Mouse (Mus musculus) G1E (cell line): ENCODE results near the gene Ntrk1. TPM values are rescaled to one million over a fixed set of nuclear protein-coding genes. Genes with fewer than 3 reads are reported as not detected.

Experiments used
- ATAC-seq: 2 replicates; pipeline ENCODE4 v1.8.0; 2016; ENCODE audit warnings: mild to moderate bottlenecking; ENCODE audit not compliant: insufficient number of reproducible peaks, poor library complexity, low FRiP score, severe bottlenecking; ENCODE audit errors: extremely low read depth
- DNase-seq: peaks from one replicate; pipeline ENCODE4 v3.0.0; 2012; ENCODE audit warnings: low spot score
- H3K27me3 ChIP-seq: 2 replicates; pipeline ENCODE4 v1.6.1; 2012; ENCODE audit warnings: mild to moderate bottlenecking, low read length, inconsistent platforms; ENCODE audit not compliant: insufficient read depth
- H3K36me3 ChIP-seq: replicated peaks from 2 replicates; pipeline ENCODE3; 2012; ENCODE audit warnings: mild to moderate bottlenecking, inconsistent platforms
- H3K4me1 ChIP-seq: 2 replicates; pipeline ENCODE4 v1.6.1; 2012; ENCODE audit warnings: low read depth, low read length, inconsistent platforms, mixed read lengths; ENCODE audit not compliant: insufficient read depth
- H3K4me3 ChIP-seq: 2 replicates; pipeline ENCODE4 v1.5.1; 2012; ENCODE audit warnings: low read depth, mild to moderate bottlenecking, inconsistent platforms, low read length, moderate library complexity, mixed read lengths
- H3K9me3 ChIP-seq: replicated peaks from 2 replicates; pipeline ENCODE4 v1.6.1; 2012; ENCODE audit warnings: inconsistent platforms
- CTCF ChIP-seq: IDR thresholded peaks from 2 replicates; pipeline ENCODE4 v1.5.1; 2012; ENCODE audit warnings: low read depth, low read length, inconsistent platforms, mixed read lengths
- GATA1 ChIP-seq: IDR thresholded peaks from 2 replicates; pipeline ENCODE4 v1.6.1; 2012; ENCODE audit warnings: borderline replicate concordance, low read length, inconsistent platforms, mixed read lengths
- GATA2 ChIP-seq: IDR thresholded peaks from 2 replicates; pipeline ENCODE4 v1.6.1; 2012; ENCODE audit warnings: low read depth, low read length, inconsistent platforms, borderline replicate concordance
- POLR2AphosphoS5 ChIP-seq: IDR thresholded peaks from 2 replicates; pipeline ENCODE4 v1.6.1; 2012; ENCODE audit warnings: low read depth, low read length, inconsistent platforms; ENCODE audit not compliant: insufficient replicate concordance
- TAL1 ChIP-seq: conservative IDR thresholded peaks from 2 replicates; pipeline ENCODE4 v1.6.1; 2012; ENCODE audit warnings: low read depth, low read length, inconsistent platforms, mixed read lengths
- polyA plus RNA-seq: library from polyadenylated mRNA; stranded (reverse); fragments of >175 nt; gene quantifications from 2 replicates; pipeline ENCODE4 v1.2.3, GENCODE M21; 2012
- total RNA-seq, 2 experiments: library from RNA; stranded (forward) in 1 of 2; stranded (reverse) in 1 of 2; fragments of 200-1000 nt in 1 of 2; fragments of >200 nt in 1 of 2; fragmentation: Nextera tagmentation in 1 of 2; gene quantifications; 2 replicates each; pipeline ENCODE4 v1.2.3; 2014 to 2017

Ntrk1 gene
- total and polyA plus RNA-seq, 3 experiments: not detected

GRCm38 (mm10) chr3:87745036-87745659 lies 49.8 kb downstream of the Ntrk1 start:
- H3K4me1 ChIP-seq: no peaks in the 10 kb centered on the region
- H3K36me3 ChIP-seq: no peaks in the 10 kb centered on the region
- DNase-seq: no peak
- no peaks in the 10 kb centered on the region for H3K9me3 ChIP-seq
- H3K27me3 ChIP-seq: peaks cover 35% of the 10 kb centered on the region
- no peak for ATAC-seq
- no peak for TF ChIP-seq CTCF
- H3K4me3 ChIP-seq: no peak overlapping the region

- DNase-seq: no peak
- TF ChIP-seq POLR2AphosphoS5 (no peak), GATA2 (no peak), GATA1 (no peak), TAL1 (no peak), CTCF (no peak)
- Histone ChIP-seq H3K9me3 (no peaks in the 10 kb centered on the region), H3K27me3 (peaks cover 31% of the 10 kb centered on the region), H3K4me1 (no peaks in the 10 kb centered on the region), H3K4me3 (no peak overlapping the region), H3K36me3 (no peaks in the 10 kb centered on the region)
- ATAC-seq: no peak
Measured at GRCm38 (mm10) chr3:87743927-87744326, 51.0 kb downstream of the Ntrk1 start.

GRCm38 (mm10) chr3:87742735-87743134 lies 52.2 kb downstream of the Ntrk1 start:
- peaks cover 25% of the 10 kb centered on the region for H3K27me3 ChIP-seq
- peaks cover 5% of the 10 kb centered on the region for H3K36me3 ChIP-seq
- DNase-seq (no peak), ATAC-seq (no peak)
- H3K9me3 ChIP-seq: no peaks in the 10 kb centered on the region
- no peaks in the 10 kb centered on the region for H3K4me1 ChIP-seq
- H3K4me3 ChIP-seq: no peak overlapping the region
- TF ChIP-seq CTCF: no peak
- TF ChIP-seq TAL1: no peak
- TF ChIP-seq GATA2: no peak
- TF ChIP-seq POLR2AphosphoS5: no peak
- TF ChIP-seq GATA1: no peak

- no peak for ATAC-seq
- no peak for DNase-seq
Measured at GRCm38 (mm10) chr3:87742013-87742412, 52.9 kb downstream of the Ntrk1 start.

GRCm38 (mm10) chr3:87738906-87739305 lies 56.1 kb downstream of the Ntrk1 start:
- Histone ChIP-seq H3K9me3 (no peaks in the 10 kb centered on the region), H3K27me3 (peaks cover 12% of the 10 kb centered on the region), H3K36me3 (peaks cover 42% of the 10 kb centered on the region), H3K4me1 (no peaks in the 10 kb centered on the region), H3K4me3 (no peak overlapping the region)
- ATAC-seq (no peak), DNase-seq (no peak)
- TF ChIP-seq TAL1: no peak
- TF ChIP-seq POLR2AphosphoS5: no peak
- TF ChIP-seq GATA1: no peak
- no peak for TF ChIP-seq GATA2
- no peak for TF ChIP-seq CTCF

More at GRCm38 (mm10) chr3:87742013-87742412, 52.9 kb downstream of the Ntrk1 start:
- no peaks in the 10 kb centered on the region for H3K4me1 ChIP-seq
- H3K36me3 ChIP-seq: peaks cover 11% of the 10 kb centered on the region
- peaks cover 23% of the 10 kb centered on the region for H3K27me3 ChIP-seq
- H3K4me3 ChIP-seq: no peak overlapping the region
- TF ChIP-seq GATA2 (no peak), CTCF (no peak), POLR2AphosphoS5 (no peak), GATA1 (no peak), TAL1 (no peak)
- no peaks in the 10 kb centered on the region for H3K9me3 ChIP-seq

GRCm38 (mm10) chr3:87735335-87735734 lies 59.6 kb downstream of the Ntrk1 start:
- DNase-seq: no peak
- Histone ChIP-seq H3K36me3 (peaks cover 71% of the 10 kb centered on the region), H3K4me1 (no peaks in the 10 kb centered on the region), H3K4me3 (no peak overlapping the region), H3K9me3 (no peaks in the 10 kb centered on the region), H3K27me3 (no peaks in the 10 kb centered on the region)
- TF ChIP-seq POLR2AphosphoS5: no peak
- no peak for ATAC-seq
